Mouse (Mus musculus) forebrain, embryonic 14.5 days (tissue): ENCODE results near the gene Eea1. TPM values are rescaled to one million over a fixed set of nuclear protein-coding genes. Genes with fewer than 3 reads are reported as not detected.

Source experiments
- ATAC-seq: fragments of 200-750 bp; cut with Nextera tagmentation; 2 replicates; pipeline ENCODE4 v1.8.0; 2017; ENCODE audit warnings: mild to moderate bottlenecking, moderate library complexity
- DNase-seq: peaks from one replicate; pipeline ENCODE4 v3.0.0-alpha.2; 2015; ENCODE audit warnings: low spot score
- H3K27ac ChIP-seq: fragments of 300-500 bp; sonication (generic); 2 replicates; pipeline ENCODE4 v1.5.1; 2014; ENCODE audit warnings: low read depth, mild to moderate bottlenecking, control low read depth, low read length, moderate library complexity
- H3K27me3 ChIP-seq: fragments of 300-500 bp; sonication (generic); replicated peaks from 2 replicates; pipeline ENCODE4 v1.6.1; 2014; ENCODE audit warnings: low read length, control low read depth, mixed read lengths; ENCODE audit not compliant: control insufficient read depth, insufficient read depth
- H3K36me3 ChIP-seq: fragments of 300-500 bp; sonication (generic); 2 replicates; pipeline ENCODE4 v1.6.1; 2014; ENCODE audit warnings: low read length, control low read depth; ENCODE audit not compliant: control insufficient read depth, insufficient read depth
- H3K4me1 ChIP-seq: fragments of 300-500 bp; sonication (generic); 2 replicates; pipeline ENCODE4 v1.6.1; 2014; ENCODE audit warnings: antibody characterized with exemption, low read length, control low read depth; ENCODE audit not compliant: control insufficient read depth, insufficient read depth
- H3K4me2 ChIP-seq: fragments of 300-500 bp; sonication (generic); 2 replicates; pipeline ENCODE4 v1.6.1; 2014; ENCODE audit warnings: mild to moderate bottlenecking, control low read depth, low read length
- H3K4me3 ChIP-seq: fragments of 300-500 bp; sonication (generic); 2 replicates; pipeline ENCODE4 v1.5.1; 2014; ENCODE audit warnings: low read depth, low read length, control low read depth
- H3K9ac ChIP-seq: fragments of 300-500 bp; sonication (generic); 2 replicates; pipeline ENCODE4 v1.6.1; 2014; ENCODE audit warnings: mild to moderate bottlenecking, low read length, control low read depth, moderate library complexity
- H3K9me3 ChIP-seq: fragments of 300-500 bp; sonication (generic); replicated peaks from 2 replicates; pipeline ENCODE4 v1.6.1; 2016; ENCODE audit warnings: low read length, control low read depth, mixed read lengths; ENCODE audit not compliant: control insufficient read depth
- WGBS: fragments of 180-500 bp; shearing (Covaris S2); extraction: QIAGEN DNeasy Blood & Tissue Kit; methylation state at CpG from one replicate; pipeline ENCODE4 v1.1.7; 2014; 5-methylcytosine and 5-hydroxymethylcytosine counted together
- polyA plus RNA-seq: library from polyadenylated mRNA; unstranded; fragments of >200 nt; fragmentation: Nextera tagmentation; extraction: Ambion mirVana; gene quantifications from 2 replicates; pipeline ENCODE4 v1.2.1, GENCODE M21; 2014

Eea1 gene
- polyA plus RNA-seq, 1 experiment from 2014 or later, result 15.5 TPM

GRCm38 (mm10) chr10:96090388-96090787, 149.9 kb downstream of the Eea1 start:
- Histone ChIP-seq H3K36me3 (no peaks in the 10 kb centered on the region), H3K9me3 (no peaks in the 10 kb centered on the region), H3K9ac (no peak overlapping the region), H3K4me2 (no peak overlapping the region), H3K4me1 (no peaks in the 10 kb centered on the region), H3K27me3 (no peaks in the 10 kb centered on the region), H3K27ac (no peak overlapping the region), H3K4me3 (no peak overlapping the region)
- 77% methylated on average over 3 of the region's 3 CpGs for WGBS
- no peak for DNase-seq
- ATAC-seq, result no peak

- WGBS, result 12% methylated on average over 2 of the region's 2 CpGs
- Histone ChIP-seq H3K36me3 (no peaks in the 10 kb centered on the region), H3K4me2 (no peak overlapping the region), H3K27me3 (no peaks in the 10 kb centered on the region), H3K4me3 (no peak overlapping the region), H3K4me1 (no peaks in the 10 kb centered on the region), H3K9ac (no peak overlapping the region), H3K27ac (no peak overlapping the region), H3K9me3 (no peaks in the 10 kb centered on the region)
- DNase-seq (no peak), ATAC-seq (no peak)
Observed at GRCm38 (mm10) chr10:96093890-96094531, 153.6 kb downstream of the Eea1 start.

GRCm38 (mm10) chr10:96094559-96094958, 154.1 kb downstream of the Eea1 start:
- ATAC-seq (no peak), DNase-seq (no peak)
- WGBS, result 49% methylated on average over 2 of the region's 2 CpGs

More at GRCm38 (mm10) chr10:96094559-96094958, 154.1 kb downstream of the Eea1 start:
- Histone ChIP-seq H3K9ac (no peak overlapping the region), H3K4me3 (no peak overlapping the region), H3K4me1 (no peaks in the 10 kb centered on the region), H3K36me3 (no peaks in the 10 kb centered on the region), H3K27ac (no peak overlapping the region), H3K4me2 (no peak overlapping the region), H3K27me3 (no peaks in the 10 kb centered on the region), H3K9me3 (no peaks in the 10 kb centered on the region)

Other genes starting within 250 kb of the Eea1 start
- gene Gm33543, start 97.7 kb upstream of the Eea1 start, polyA plus RNA-seq, result not detected in 2 replicates
- not detected in 2 replicates for gene Gm5426, start 196.0 kb downstream of the Eea1 start, polyA plus RNA-seq